Mouse (Mus musculus) retina, embryonic 14.5 days (tissue): ENCODE data around the gene Fam53b.

Experiments used
- DNase-seq: peaks from one replicate; pipeline ENCODE4 v3.0.0-alpha.2; 2015; ENCODE audit warnings: low spot score

Fam53b gene

DNA sequence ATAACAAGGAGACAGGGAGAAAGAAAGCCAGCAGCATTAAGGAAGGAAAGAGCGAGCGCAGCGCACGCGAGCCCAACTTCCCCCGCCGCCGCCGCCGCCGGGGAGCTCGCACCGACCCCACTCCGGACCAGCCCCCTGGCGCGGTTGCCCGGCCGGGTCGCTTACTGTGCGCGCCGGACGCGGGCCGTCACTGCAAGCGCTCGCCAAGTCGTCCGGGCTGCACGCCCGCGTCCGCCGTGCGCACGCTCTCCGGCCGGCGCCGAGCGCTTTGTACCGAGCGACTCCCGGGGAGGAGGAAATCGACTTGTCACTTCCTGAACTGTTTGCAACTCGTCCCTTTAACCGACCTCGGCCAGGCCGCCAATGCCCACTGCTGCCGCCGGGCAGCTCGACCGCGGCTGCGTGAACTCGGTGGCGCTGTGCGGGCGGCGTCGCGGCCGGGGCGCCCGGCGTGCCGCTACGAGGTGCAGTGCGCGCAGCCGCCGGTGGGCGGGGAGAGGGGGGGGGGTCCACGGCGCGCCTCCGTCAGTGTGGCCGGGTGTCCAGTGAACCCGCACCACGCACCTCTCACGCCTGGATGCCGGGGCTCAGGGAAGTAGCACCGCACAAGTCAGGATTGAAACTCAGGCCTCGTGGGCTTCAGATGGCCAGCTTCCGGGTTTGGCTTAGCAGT is at the start of gene Fam53b:
Gene Fam53b (minus strand): TSS at position 471 of the 673 bp plus-strand sequence.
- peak; percentile 74 for DNase-seq

DNA sequence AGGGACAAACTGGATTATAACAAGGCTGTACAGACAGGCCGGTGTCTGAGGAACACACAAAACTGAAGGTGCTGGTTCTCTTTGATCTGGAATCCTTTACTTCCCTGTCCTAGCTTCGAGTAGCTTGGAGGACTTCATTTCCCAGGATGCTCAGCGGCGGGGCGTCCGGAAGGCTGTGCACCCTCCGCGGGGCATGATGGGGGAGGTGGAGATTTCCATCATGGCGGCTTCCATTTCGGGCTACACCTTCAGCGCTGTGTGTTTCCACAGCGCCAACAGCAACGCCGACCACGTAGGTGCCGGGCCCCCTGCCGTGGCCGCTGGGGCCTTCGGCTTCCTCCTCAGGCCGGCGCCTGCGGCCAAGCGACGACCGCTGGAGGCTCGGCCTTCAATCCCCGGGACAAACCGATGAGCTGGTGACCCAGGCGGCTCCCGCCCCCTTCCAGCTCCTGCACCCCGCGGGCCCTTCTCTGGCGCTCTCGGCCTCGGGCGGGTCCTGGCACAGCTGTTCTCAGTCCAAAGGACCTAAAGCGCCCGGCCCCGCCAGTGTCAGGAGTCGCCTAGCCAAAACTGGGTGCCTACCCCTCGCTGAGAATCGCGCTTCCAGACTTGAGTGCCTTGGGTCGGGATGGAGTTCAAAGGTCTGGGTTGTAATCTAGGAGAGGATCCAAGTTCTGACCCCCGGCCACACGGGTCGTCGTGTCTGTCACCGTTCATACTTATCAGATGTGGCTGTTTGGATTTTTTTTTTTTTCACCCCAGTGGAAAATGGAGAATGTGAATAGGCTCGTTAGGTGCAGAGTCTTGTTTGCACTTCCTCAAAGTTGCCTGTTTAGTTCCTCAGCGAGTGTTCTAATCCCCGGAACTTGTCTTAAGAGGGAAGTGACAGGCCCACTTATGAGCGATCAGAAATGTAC is 45.6 kb upstream of the Fam53b start, which contains the start of gene Abraxas2:
Gene Abraxas2 (plus strand): TSS at position 184 of the 917 bp plus-strand sequence.
- DNase-seq, result peak; percentile 91

GRCm38 (mm10) chr7:132858043-132858608 is 44.4 kb upstream of the Fam53b start:
- no peak for DNase-seq

- DNase-seq, result no peak
Observed at GRCm38 (mm10) chr7:132856083-132856482, 42.4 kb upstream of the Fam53b start.

DNA sequence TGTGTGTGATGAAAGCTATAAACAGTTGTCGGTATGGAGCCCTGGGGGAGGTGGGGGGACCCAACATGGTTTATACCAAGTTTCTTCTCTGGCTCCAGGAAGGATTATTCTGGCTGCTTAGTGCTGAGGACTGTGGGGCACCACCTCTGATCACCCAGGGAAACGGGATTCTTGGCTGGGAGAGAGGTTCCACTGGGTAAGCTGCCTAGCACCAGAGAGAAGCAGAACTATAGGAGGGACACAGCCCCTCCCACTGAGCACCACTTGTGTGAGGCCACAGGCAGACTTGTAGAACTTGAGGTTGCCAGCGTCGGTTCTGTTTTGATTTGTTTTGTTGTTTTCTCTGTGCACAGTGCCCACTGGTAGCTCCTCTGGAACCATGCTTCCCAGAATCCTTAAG is 40.3 kb upstream of the Fam53b start:
- no peak for DNase-seq

GRCm38 (mm10) chr7:132853361-132853760 is 39.7 kb upstream of the Fam53b start:
- no peak for DNase-seq

- peak; percentile 92 for DNase-seq
Observed at GRCm38 (mm10) chr7:132852173-132852844, 38.6 kb upstream of the Fam53b start, which contains the start of gene Eef1akmt2. Gene Eef1akmt2, minus strand, starts transcription at chr7:132852673.

DNA sequence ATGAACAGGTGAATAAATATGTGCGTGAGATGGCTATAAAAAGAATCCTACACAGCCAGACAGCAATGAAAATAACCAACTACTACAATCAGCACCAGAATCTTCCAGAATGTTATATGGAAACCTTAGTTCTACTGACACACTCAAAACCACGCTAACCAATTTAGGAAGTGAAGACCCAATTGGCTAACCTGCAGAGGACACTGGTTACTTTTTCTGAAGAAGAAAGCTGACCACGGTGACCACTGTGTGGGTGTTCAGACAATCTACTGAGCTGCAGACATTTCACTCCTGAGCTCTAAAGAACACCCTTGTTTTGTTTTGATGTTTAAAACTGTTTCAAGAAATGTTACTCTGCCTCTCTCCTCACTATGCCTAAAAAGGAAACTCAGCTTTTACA is 29.5 kb upstream of the Fam53b start:
- DNase-seq, result no peak

- no peak for DNase-seq
Observed at GRCm38 (mm10) chr7:132842455-132842854, 28.8 kb upstream of the Fam53b start.

DNA sequence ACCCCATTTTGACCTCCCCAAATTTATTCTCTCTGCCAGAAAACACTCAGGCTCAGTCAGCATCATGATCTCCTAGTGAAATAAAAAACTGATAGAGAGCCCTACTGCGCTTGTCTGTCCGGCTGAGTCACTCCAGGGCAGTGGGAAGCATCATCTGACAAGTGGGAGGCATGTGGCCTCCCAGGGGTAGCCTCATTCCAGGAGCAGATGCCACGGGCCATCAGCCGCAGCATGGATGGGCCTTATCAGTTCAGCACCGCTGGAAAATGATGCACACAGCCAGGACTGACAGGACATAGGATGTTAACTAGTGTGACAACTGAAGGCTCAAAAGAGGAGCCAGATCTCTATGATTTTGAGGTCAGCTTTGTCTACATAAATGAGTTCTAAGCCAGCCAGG is 27.6 kb upstream of the Fam53b start:
- no peak for DNase-seq

DNA sequence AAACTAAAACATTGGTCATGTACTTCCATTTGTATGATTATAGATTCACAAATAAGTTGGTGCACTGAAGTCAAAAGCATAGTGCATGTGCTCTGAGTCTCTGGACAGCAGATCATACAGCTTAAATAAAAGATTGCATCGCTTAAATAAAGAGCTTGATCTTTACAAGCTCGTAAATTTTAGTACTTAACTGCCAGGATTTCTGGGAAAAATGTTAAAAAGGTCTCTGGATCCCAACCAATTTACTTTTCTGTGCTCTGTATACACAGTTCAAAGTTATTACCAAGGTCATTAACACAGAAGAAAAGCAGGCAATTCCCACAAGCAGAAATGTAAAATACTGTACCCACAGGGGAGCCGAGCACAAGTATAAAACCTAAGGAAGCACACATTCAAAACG is 17.3 kb upstream of the Fam53b start:
- no peak for DNase-seq

- no peak for DNase-seq
Observed at GRCm38 (mm10) chr7:132824346-132825022, 10.8 kb upstream of the Fam53b start.

DNA sequence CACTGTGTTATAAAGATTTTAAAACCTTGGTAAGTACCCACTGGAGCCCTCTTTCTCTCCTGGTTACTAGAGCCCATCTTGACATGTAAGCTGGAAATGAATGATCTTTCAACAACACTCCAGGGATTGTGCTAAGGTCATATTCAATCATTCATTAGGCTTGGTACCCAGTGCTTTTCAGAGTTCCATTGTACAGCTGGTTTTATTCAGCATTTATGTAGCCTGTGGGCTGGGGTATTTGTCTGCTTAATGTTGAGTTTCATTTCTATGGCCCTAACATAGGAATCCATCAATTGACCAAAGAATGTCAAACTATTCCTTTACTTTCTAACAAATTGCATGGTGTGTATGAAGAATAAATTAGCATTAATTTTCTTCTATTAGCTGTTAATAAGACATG is 10.1 kb upstream of the Fam53b start:
- no peak for DNase-seq

GRCm38 (mm10) chr7:132820692-132821091 is 7.0 kb upstream of the Fam53b start:
- DNase-seq, result no peak

- DNase-seq, result no peak
Observed at GRCm38 (mm10) chr7:132817056-132817455, 3.4 kb upstream of the Fam53b start.

DNA sequence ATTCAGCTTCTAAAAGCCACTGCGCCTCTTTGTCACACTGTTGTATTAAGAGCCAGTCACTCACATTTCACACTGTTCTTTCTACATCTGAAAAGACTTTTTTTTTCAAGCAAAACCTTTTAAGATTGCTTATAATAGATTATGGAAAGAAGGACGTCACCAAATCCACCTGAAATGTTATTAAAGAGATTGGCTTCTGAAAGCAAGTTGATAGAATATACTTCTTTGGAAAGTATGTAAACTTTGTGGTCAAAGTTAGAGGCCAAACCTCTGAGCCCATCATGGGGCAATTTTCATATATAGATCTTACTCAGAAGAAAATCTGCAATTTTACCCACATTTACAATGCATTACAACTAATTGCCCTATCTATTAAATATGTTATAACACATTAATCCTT is 2.8 kb upstream of the Fam53b start:
- DNase-seq, result no peak

GRCm38 (mm10) chr7:132815081-132815480 is 1.4 kb upstream of the Fam53b start:
- DNase-seq, result no peak

DNA sequence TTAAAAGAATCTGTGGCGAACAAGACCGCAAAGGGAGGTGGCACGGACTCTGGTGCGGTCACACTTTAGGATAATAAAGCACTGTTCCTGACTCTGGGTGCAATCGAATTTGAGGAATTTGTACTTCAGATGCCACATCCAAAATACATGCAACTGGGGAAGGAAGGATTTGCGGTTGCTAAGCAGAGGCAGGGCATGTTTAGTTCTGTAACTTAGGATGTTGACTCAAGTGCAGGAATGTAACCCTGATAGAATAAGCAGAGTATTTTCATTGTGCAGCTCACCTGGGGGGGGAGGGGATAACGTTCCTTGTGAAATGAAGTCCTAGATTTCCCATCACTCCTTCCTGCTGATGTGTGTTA is 384 bp upstream of the Fam53b start:
- no peak for DNase-seq

DNA sequence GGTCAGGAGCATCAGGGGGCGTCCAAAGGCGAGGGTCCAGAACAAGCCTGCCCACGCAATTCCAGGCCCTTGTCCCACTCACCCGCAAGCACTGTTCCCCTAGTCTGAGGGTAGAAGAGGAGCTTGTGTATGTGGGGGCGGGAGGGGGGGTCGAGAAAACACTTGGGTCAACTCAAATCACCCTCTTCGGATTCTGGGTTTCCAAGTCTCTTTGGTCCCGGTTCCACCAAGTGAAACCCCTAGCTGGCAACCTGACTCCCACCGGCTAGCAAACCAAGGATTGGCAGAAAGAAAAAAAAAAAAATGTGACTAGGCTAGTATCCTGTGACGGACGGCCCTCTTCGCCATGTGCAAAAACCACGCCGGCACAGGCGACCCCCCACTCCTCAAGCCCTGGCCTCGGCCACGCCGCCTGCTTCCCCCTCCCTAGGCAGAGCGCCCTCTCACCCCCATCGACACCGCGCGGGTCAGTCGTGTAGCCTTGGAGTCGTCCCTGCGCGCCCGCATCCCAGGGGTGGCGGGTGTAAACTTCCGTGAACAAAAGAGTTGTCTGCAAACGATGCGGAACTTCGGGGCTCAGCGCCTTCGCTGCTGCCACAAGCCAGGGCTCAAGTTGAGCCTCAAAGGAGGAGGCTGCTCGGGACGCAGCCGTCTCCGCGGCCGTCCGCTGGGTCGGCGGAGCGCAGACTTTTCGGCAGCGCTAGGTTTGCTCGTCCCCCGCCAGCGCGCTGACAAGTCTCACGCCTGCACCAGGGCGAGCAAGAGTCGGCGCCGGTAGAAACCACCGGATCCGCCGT is 869 bp downstream of the Fam53b start:
- DNase-seq, result peak; percentile 51

GRCm38 (mm10) chr7:132811716-132812618 is 1.7 kb downstream of the Fam53b start:
- DNase-seq, result peak; percentile 42
